Mouse (Mus musculus) G1E (cell line): Measurements from ENCODE around the gene Sdr9c7. TPM values are rescaled to one million over a fixed set of nuclear protein-coding genes. Genes with fewer than 3 reads are reported as not detected.
A peak's percentile ranks its signal among the peaks of the same experiment; 100 is the strongest.

ENCODE experiments used
- ATAC-seq: 2 replicates; pipeline ENCODE4 v1.8.0; 2016; ENCODE audit warnings: mild to moderate bottlenecking; ENCODE audit not compliant: insufficient number of reproducible peaks, poor library complexity, low FRiP score, severe bottlenecking; ENCODE audit errors: extremely low read depth
- DNase-seq: peaks from one replicate; pipeline ENCODE4 v3.0.0; 2012; ENCODE audit warnings: low spot score
- H3K27me3 ChIP-seq: 2 replicates; pipeline ENCODE4 v1.6.1; 2012; ENCODE audit warnings: mild to moderate bottlenecking, low read length, inconsistent platforms; ENCODE audit not compliant: insufficient read depth
- H3K36me3 ChIP-seq: replicated peaks from 2 replicates; pipeline ENCODE3; 2012; ENCODE audit warnings: mild to moderate bottlenecking, inconsistent platforms
- H3K4me1 ChIP-seq: 2 replicates; pipeline ENCODE4 v1.6.1; 2012; ENCODE audit warnings: low read depth, low read length, inconsistent platforms, mixed read lengths; ENCODE audit not compliant: insufficient read depth
- H3K4me3 ChIP-seq: 2 replicates; pipeline ENCODE4 v1.5.1; 2012; ENCODE audit warnings: low read depth, mild to moderate bottlenecking, inconsistent platforms, low read length, moderate library complexity, mixed read lengths
- H3K9me3 ChIP-seq: replicated peaks from 2 replicates; pipeline ENCODE4 v1.6.1; 2012; ENCODE audit warnings: inconsistent platforms
- CTCF ChIP-seq: IDR thresholded peaks from 2 replicates; pipeline ENCODE4 v1.5.1; 2012; ENCODE audit warnings: low read depth, low read length, inconsistent platforms, mixed read lengths
- GATA1 ChIP-seq: IDR thresholded peaks from 2 replicates; pipeline ENCODE4 v1.6.1; 2012; ENCODE audit warnings: borderline replicate concordance, low read length, inconsistent platforms, mixed read lengths
- POLR2AphosphoS5 ChIP-seq: IDR thresholded peaks from 2 replicates; pipeline ENCODE4 v1.6.1; 2012; ENCODE audit warnings: low read depth, low read length, inconsistent platforms; ENCODE audit not compliant: insufficient replicate concordance
- polyA plus RNA-seq: library from polyadenylated mRNA; stranded (reverse); fragments of >175 nt; gene quantifications from 2 replicates; pipeline ENCODE4 v1.2.3, GENCODE M21; 2012
- total RNA-seq, 2 experiments: library from RNA; stranded (forward) in 1 of 2; stranded (reverse) in 1 of 2; fragments of 200-1000 nt in 1 of 2; fragments of >200 nt in 1 of 2; fragmentation: Nextera tagmentation in 1 of 2; gene quantifications; 2 replicates each; pipeline ENCODE4 v1.2.3; 2014 to 2017

The Sdr9c7 gene
- total and polyA plus RNA-seq, 3 experiments, result 0.05 TPM; not detected in 2

GRCm38 (mm10) chr10:127956168-127956816, 58.0 kb downstream of the Sdr9c7 start:
- ATAC-seq (no peak), DNase-seq (peak; percentile 24)
- Histone ChIP-seq H3K9me3 (peaks cover under 1% of the 10 kb centered on the region; the same call in 1 of the 2 replicates), H3K27me3 (peaks cover 8% of the 10 kb centered on the region), H3K4me1 (peaks cover 4% of the 10 kb centered on the region), H3K4me3 (no peak overlapping the region), H3K36me3 (no peaks in the 10 kb centered on the region)
- TF ChIP-seq GATA1 (no peak), CTCF (peak; percentile 55)

GRCm38 (mm10) chr10:127959161-127959679, 60.9 kb downstream of the Sdr9c7 start:
- Histone ChIP-seq H3K27me3 (0 out of 2 replicates have a peak, but pooled peaks cover 2% of the 10 kb centered on the region), H3K4me3 (no peak overlapping the region), H3K4me1 (peaks cover 8% of the 10 kb centered on the region), H3K9me3 (peaks cover 5% of the 10 kb centered on the region), H3K36me3 (no peaks in the 10 kb centered on the region)
- DNase-seq (no peak), ATAC-seq (no peak)
- TF ChIP-seq POLR2AphosphoS5, result no peak
- no peak for TF ChIP-seq GATA1

Other genes with a start within 250 kb of the Sdr9c7 start
- 41.9 and 57.6 TPM in 2 replicates for gene Nemp1, start 231.6 kb upstream of the Sdr9c7 start, total RNA-seq (2014; fragmentation: Nextera tagmentation)
- gene Nemp1, start 231.6 kb upstream of the Sdr9c7 start, total RNA-seq (2017), result 36.2 and 40.4 TPM in 2 replicates
- 5.5 and 5.6 TPM in 2 replicates for gene Nemp1, start 231.6 kb upstream of the Sdr9c7 start, polyA plus RNA-seq
- 28.6 and 31.6 TPM in 2 replicates for gene Nab2, start 229.9 kb upstream of the Sdr9c7 start, total RNA-seq (2014; fragmentation: Nextera tagmentation)
- gene Nab2, start 229.9 kb upstream of the Sdr9c7 start, total RNA-seq (2017), result 41.0 and 41.8 TPM in 2 replicates
- 92.3 and 106 TPM in 2 replicates for gene Nab2, start 229.9 kb upstream of the Sdr9c7 start, polyA plus RNA-seq
- gene Myo1a, start 193.3 kb upstream of the Sdr9c7 start, total RNA-seq (2014; fragmentation: Nextera tagmentation), result 0.23 and 3.1 TPM in 2 replicates
- 0.16 and 0.23 TPM in 2 replicates for gene Myo1a, start 193.3 kb upstream of the Sdr9c7 start, total RNA-seq (2017)
- gene Myo1a, start 193.3 kb upstream of the Sdr9c7 start, polyA plus RNA-seq, result 0.09 TPM in 1 of 2 replicates, not detected in the other
- gene Tac2, start 174.0 kb upstream of the Sdr9c7 start, total RNA-seq (2014; fragmentation: Nextera tagmentation), result not detected in 2 replicates
- gene Tac2, start 174.0 kb upstream of the Sdr9c7 start, total RNA-seq (2017), result not detected in 2 replicates
- gene Tac2, start 174.0 kb upstream of the Sdr9c7 start, polyA plus RNA-seq, result not detected in 2 replicates
- gene Zbtb39, start 159.0 kb upstream of the Sdr9c7 start, total RNA-seq (2014; fragmentation: Nextera tagmentation), result 16.1 and 17.2 TPM in 2 replicates
- 3.9 and 4.0 TPM in 2 replicates for gene Zbtb39, start 159.0 kb upstream of the Sdr9c7 start, total RNA-seq (2017)
- 3.0 and 3.6 TPM in 2 replicates for gene Zbtb39, start 159.0 kb upstream of the Sdr9c7 start, polyA plus RNA-seq
- gene Gpr182, start 146.8 kb upstream of the Sdr9c7 start, total RNA-seq (2014; fragmentation: Nextera tagmentation), result not detected in 2 replicates
- 0.17 TPM in 1 of 2 replicates, not detected in the other for gene Gpr182, start 146.8 kb upstream of the Sdr9c7 start, total RNA-seq (2017)
- gene Gpr182, start 146.8 kb upstream of the Sdr9c7 start, polyA plus RNA-seq, result not detected in 2 replicates
- 0.30 TPM in 1 of 2 replicates, not detected in the other for gene Rdh1, start 138.8 kb upstream of the Sdr9c7 start, total RNA-seq (2014; fragmentation: Nextera tagmentation)
- 0.05 and 0.06 TPM in 2 replicates for gene Rdh1, start 138.8 kb upstream of the Sdr9c7 start, total RNA-seq (2017)
- not detected in 2 replicates for gene Rdh1, start 138.8 kb upstream of the Sdr9c7 start, polyA plus RNA-seq
- gene Rdh16f1, start 138.7 kb upstream of the Sdr9c7 start, total RNA-seq (2014; fragmentation: Nextera tagmentation), result not detected in 2 replicates
- not detected in 2 replicates for gene Rdh16f1, start 138.7 kb upstream of the Sdr9c7 start, total RNA-seq (2017)
- gene Rdh16f1, start 138.7 kb upstream of the Sdr9c7 start, polyA plus RNA-seq, result not detected in 2 replicates
- not detected in 2 replicates for gene Rdh9, start 122.1 kb upstream of the Sdr9c7 start, total RNA-seq (2014; fragmentation: Nextera tagmentation)
- 0.16 and 0.29 TPM in 2 replicates for gene Rdh9, start 122.1 kb upstream of the Sdr9c7 start, total RNA-seq (2017)
- not detected in 2 replicates for gene Rdh9, start 122.1 kb upstream of the Sdr9c7 start, polyA plus RNA-seq
- gene Rdh16, start 97.4 kb upstream of the Sdr9c7 start, total RNA-seq (2014; fragmentation: Nextera tagmentation), result not detected in 2 replicates
- gene Rdh16, start 97.4 kb upstream of the Sdr9c7 start, total RNA-seq (2017), result 0.06 and 0.16 TPM in 2 replicates
- gene Rdh16, start 97.4 kb upstream of the Sdr9c7 start, polyA plus RNA-seq, result not detected in 2 replicates
- not detected in 2 replicates for gene Rdh19, start 48.6 kb upstream of the Sdr9c7 start, total RNA-seq (2014; fragmentation: Nextera tagmentation)
- 0.11 TPM in 1 of 2 replicates, not detected in the other for gene Rdh19, start 48.6 kb upstream of the Sdr9c7 start, total RNA-seq (2017)
- gene Rdh19, start 48.6 kb upstream of the Sdr9c7 start, polyA plus RNA-seq, result not detected in 2 replicates
- gene Rdh16f2, start 32.0 kb upstream of the Sdr9c7 start, total RNA-seq (2014; fragmentation: Nextera tagmentation), result 0.97 TPM in 1 of 2 replicates, not detected in the other
- 0.23 and 0.87 TPM in 2 replicates for gene Rdh16f2, start 32.0 kb upstream of the Sdr9c7 start, total RNA-seq (2017)
- 0.07 TPM in 1 of 2 replicates, not detected in the other for gene Rdh16f2, start 32.0 kb upstream of the Sdr9c7 start, polyA plus RNA-seq
- not detected in 2 replicates for gene Rdh7, start 9.7 kb upstream of the Sdr9c7 start, total RNA-seq (2014; fragmentation: Nextera tagmentation)
- not detected in 2 replicates for gene Rdh7, start 9.7 kb upstream of the Sdr9c7 start, total RNA-seq (2017)
- not detected in 2 replicates for gene Rdh7, start 9.7 kb upstream of the Sdr9c7 start, polyA plus RNA-seq
- not detected in 2 replicates for gene Hsd17b6, start 109.1 kb downstream of the Sdr9c7 start, total RNA-seq (2014; fragmentation: Nextera tagmentation)
- 0.05 TPM in 1 of 2 replicates, not detected in the other for gene Hsd17b6, start 109.1 kb downstream of the Sdr9c7 start, total RNA-seq (2017)
- not detected in 2 replicates for gene Hsd17b6, start 109.1 kb downstream of the Sdr9c7 start, polyA plus RNA-seq
- gene Prim1, start 116.7 kb downstream of the Sdr9c7 start, total RNA-seq (2014; fragmentation: Nextera tagmentation), result 83.3 and 97.0 TPM in 2 replicates
- gene Prim1, start 116.7 kb downstream of the Sdr9c7 start, total RNA-seq (2017), result 134 TPM in 2 replicates
- gene Prim1, start 116.7 kb downstream of the Sdr9c7 start, polyA plus RNA-seq, result 3.7 and 5.8 TPM in 2 replicates
- gene Naca, start 137.1 kb downstream of the Sdr9c7 start, total RNA-seq (2014; fragmentation: Nextera tagmentation), result 544 and 609 TPM in 2 replicates
- gene Naca, start 137.1 kb downstream of the Sdr9c7 start, total RNA-seq (2017), result 1,963 and 1,995 TPM in 2 replicates
- gene Naca, start 137.1 kb downstream of the Sdr9c7 start, polyA plus RNA-seq, result 99.4 and 167 TPM in 2 replicates
- gene Ptges3, start 160.4 kb downstream of the Sdr9c7 start, total RNA-seq (2014; fragmentation: Nextera tagmentation), result 209 and 228 TPM in 2 replicates
- 269 and 315 TPM in 2 replicates for gene Ptges3, start 160.4 kb downstream of the Sdr9c7 start, total RNA-seq (2017)
- 268 and 269 TPM in 2 replicates for gene Ptges3, start 160.4 kb downstream of the Sdr9c7 start, polyA plus RNA-seq
- gene Atp5b, start 184.8 kb downstream of the Sdr9c7 start, total RNA-seq (2014; fragmentation: Nextera tagmentation), result 2,076 and 2,077 TPM in 2 replicates
- 2,841 and 2,974 TPM in 2 replicates for gene Atp5b, start 184.8 kb downstream of the Sdr9c7 start, total RNA-seq (2017)
- 1,412 and 1,783 TPM in 2 replicates for gene Atp5b, start 184.8 kb downstream of the Sdr9c7 start, polyA plus RNA-seq
- 102 and 116 TPM in 2 replicates for gene Baz2a, start 193.1 kb downstream of the Sdr9c7 start, total RNA-seq (2014; fragmentation: Nextera tagmentation)
- 14.8 and 16.6 TPM in 2 replicates for gene Baz2a, start 193.1 kb downstream of the Sdr9c7 start, total RNA-seq (2017)
- 24.8 and 34.7 TPM in 2 replicates for gene Baz2a, start 193.1 kb downstream of the Sdr9c7 start, polyA plus RNA-seq